Mouse (Mus musculus): ENCODE measurements around the gene BC048403.

BC048403 gene

GRCm38 (mm10) chr10:121756677-121757076 lies 16.9 kb downstream of the BC048403 start:
- no peak for DNase-seq (ENCODE audit: low spot score in 2 of 2)

GRCm38 (mm10) chr10:121759095-121759494 lies 19.4 kb downstream of the BC048403 start:
- no peak for DNase-seq (ENCODE audit: low spot score in 2 of 2)

GRCm38 (mm10) chr10:121762141-121762540 lies 22.4 kb downstream of the BC048403 start:
- no peak for DNase-seq (ENCODE audit: low spot score in 2 of 2)

- DNase-seq (ENCODE audit: low spot score in 2 of 2) = no peak
These were observed 23.5 kb downstream of the BC048403 start for GRCm38 (mm10) chr10:121763191-121763590.

GRCm38 (mm10) chr10:121764469-121765173 lies 24.9 kb downstream of the BC048403 start:
- DNase-seq (ENCODE audit: low spot score in 2 of 2) = no peak

- no peak for DNase-seq (ENCODE audit: low spot score in 2 of 2)
These were observed 25.7 kb downstream of the BC048403 start for GRCm38 (mm10) chr10:121765174-121766057.

GRCm38 (mm10) chr10:121767295-121767694 lies 27.6 kb downstream of the BC048403 start:
- peak in 1 of 2 experiments; percentile 52 for DNase-seq (ENCODE audit: low spot score in 2 of 2)

GRCm38 (mm10) chr10:121769711-121770110 lies 30.0 kb downstream of the BC048403 start:
- no peak for DNase-seq (ENCODE audit: low spot score in 2 of 2)

- DNase-seq (ENCODE audit: low spot score in 2 of 2) = peak in 1 of 2 experiments; percentile 25
These were observed 31.2 kb downstream of the BC048403 start for GRCm38 (mm10) chr10:121770624-121771577.

- no peak for DNase-seq (ENCODE audit: low spot score in 2 of 2)
These were observed 34.1 kb downstream of the BC048403 start for GRCm38 (mm10) chr10:121773813-121774212.

- no peak for DNase-seq (ENCODE audit: low spot score in 2 of 2)
These were observed 36.3 kb downstream of the BC048403 start for GRCm38 (mm10) chr10:121775990-121776389.

GRCm38 (mm10) chr10:121781159-121781558 lies 41.4 kb downstream of the BC048403 start:
- DNase-seq (ENCODE audit: low spot score in 2 of 2) = no peak

- no peak for DNase-seq (ENCODE audit: low spot score in 2 of 2)
These were observed 48.8 kb downstream of the BC048403 start for GRCm38 (mm10) chr10:121788536-121788935.

- no peak for DNase-seq (ENCODE audit: low spot score in 2 of 2)
These were observed 50.3 kb downstream of the BC048403 start for GRCm38 (mm10) chr10:121790078-121790477.

GRCm38 (mm10) chr10:121792661-121793060 lies 52.9 kb downstream of the BC048403 start:
- DNase-seq (ENCODE audit: low spot score in 2 of 2) = no peak

GRCm38 (mm10) chr10:121794486-121794885 lies 54.7 kb downstream of the BC048403 start:
- DNase-seq (ENCODE audit: low spot score in 2 of 2) = no peak

GRCm38 (mm10) chr10:121796027-121796802 lies 56.5 kb downstream of the BC048403 start:
- DNase-seq (ENCODE audit: low spot score in 2 of 2) = peak in 1 of 2 experiments; percentile 54

GRCm38 (mm10) chr10:121800041-121800440 lies 60.3 kb downstream of the BC048403 start:
- DNase-seq (ENCODE audit: low spot score in 2 of 2) = no peak

Data from spleen, postnatal 10 days (tissue).